Mouse (Mus musculus) lung, postnatal 10 days (tissue): ENCODE measurements around the gene Otx2.

Source experiments
- DNase-seq: peaks from one replicate; pipeline ENCODE4 v3.0.0; 2021

Gene Otx2

GRCm38 (mm10) chr14:48673541-48673940, at the start of gene Otx2:
Gene Otx2 (minus strand): TSS chr14:48673819.
- DNase-seq = no peak

GRCm38 (mm10) chr14:48722763-48723162, 49.1 kb upstream of the Otx2 start:
- no peak for DNase-seq

DNA sequence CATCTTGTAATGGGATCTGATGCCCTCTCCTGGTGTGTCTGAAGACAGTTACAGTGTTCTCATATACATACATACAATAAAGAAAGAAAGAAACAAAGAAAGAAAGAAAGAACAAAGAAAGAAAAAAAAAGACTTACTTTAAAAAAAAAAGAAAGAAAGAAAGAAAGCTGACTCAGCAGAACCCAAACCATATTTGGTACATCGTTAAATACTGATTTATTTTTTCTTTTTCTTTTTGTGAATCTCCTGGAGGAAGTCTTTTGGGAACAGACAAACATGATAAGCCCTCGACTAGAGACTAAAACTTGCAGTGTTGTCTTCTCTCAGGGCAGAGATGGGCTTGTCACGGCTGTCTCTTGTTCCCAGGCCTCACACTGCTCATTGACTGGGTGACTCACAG, 45.7 kb upstream of the Otx2 start:
- DNase-seq = no peak

GRCm38 (mm10) chr14:48717632-48718279, 44.1 kb upstream of the Otx2 start:
- DNase-seq = no peak

DNA sequence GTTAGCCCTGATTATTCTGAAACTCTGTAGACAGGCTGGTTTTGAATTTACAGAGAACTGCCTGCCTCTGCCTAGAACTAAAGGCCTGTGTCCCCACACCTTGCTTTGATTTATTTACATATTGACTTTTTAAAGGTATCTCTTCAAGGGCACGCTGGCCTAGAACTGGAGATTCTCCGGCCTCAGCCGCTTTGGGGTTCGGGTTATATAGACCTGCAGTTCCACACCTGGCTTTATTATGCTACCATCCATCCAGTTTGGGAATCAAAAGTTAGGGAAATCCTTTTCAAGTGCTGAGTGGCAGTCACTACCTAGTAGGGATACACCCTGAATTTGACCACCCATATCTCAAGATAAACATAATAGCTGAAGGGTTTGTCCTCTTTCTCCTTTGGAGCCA, 42.8 kb upstream of the Otx2 start:
- DNase-seq = no peak

DNA sequence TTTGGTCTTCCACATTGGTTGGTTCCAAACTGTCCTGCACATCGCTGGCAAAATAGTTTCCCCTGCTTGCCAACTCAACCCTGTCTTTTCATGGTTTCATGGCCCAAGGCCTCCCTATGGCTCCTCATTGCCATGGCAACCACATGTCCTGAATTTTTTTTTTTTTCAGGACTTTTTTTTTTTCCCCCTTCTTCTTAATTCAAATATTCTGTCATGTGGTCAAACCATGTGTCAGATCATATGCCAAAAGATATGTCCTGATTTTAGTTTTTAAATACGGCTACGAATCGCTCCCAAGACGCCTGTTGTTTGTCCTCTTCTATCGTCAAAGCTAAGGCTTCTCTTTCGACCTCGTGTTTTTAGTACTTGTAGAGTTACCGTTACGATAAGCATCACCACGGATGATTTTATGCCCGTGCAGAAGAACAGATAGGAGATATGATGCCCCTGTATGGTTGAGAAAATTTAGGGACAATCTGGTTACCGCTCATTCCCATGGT, 37.3 kb upstream of the Otx2 start:
- DNase-seq = no peak

DNA sequence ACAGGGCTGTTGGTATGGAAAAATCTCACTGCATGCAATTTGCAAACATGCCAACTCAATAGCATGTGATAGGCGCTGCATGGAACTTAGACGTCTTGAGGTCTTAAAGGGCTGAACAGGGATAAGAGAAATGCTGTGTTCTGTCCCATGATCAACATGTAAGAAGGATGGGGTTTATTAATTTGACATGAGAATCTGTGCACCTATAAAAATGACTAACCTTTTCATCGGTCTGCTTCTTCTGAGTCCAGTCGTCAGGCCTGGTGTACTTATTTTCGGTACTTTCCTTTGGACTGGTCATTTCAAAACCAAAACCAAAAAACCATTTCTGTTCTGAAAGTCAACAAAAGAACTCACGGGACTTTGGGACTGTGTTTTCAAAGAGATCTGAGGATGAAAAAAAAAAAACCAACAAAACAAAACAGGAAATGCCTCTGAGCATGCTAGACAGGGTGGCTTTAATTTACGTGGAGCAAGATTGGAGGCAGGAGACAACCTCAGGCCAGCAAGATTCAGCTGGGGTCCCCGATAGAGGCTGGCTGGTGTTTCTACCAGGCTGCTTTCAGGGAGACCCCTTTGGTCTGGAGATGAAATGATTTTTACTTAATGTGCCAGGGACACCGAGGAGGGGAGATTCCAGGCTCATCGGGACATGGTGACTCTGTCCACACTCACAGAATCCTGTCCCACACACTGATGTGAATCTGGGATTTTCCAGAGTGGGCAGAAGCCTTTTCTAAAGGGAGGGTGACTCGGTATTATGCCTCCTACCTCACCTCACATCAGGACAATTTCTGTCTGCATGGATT, 36.6 kb upstream of the Otx2 start:
- DNase-seq = no peak

DNA sequence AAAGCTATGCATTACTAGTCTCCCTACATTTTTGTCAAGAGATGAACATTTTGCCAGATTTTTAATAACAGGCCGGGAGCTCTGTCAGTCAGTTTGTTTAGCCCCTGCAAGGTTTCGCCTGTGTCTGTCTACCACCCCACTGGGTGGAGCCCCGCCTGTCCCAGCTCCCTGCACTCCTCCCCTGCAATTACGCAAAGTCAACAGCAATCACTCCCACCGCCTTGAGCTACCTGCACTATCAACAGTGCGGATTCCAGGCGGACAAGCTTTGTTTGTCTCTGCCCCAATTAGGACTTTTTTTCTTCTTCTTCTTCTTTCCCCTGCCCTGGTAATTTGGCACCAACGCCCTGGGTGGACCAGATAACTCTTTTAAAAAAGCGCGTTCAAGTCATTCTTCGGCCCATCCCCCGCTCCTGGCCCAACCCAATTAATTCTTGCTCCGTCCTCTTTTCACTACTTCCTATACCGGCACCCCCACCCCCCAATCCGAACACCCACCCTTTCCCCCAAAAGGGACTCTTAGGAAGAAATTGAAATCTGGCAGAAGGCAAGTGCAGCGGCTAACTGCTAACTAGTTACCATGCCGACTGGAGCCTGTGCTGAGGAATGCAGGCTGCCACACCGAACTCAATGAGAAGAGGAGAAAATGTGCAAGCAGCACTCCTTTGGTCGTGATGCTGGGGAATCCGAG, 35.9 kb upstream of the Otx2 start:
- no peak for DNase-seq

DNA sequence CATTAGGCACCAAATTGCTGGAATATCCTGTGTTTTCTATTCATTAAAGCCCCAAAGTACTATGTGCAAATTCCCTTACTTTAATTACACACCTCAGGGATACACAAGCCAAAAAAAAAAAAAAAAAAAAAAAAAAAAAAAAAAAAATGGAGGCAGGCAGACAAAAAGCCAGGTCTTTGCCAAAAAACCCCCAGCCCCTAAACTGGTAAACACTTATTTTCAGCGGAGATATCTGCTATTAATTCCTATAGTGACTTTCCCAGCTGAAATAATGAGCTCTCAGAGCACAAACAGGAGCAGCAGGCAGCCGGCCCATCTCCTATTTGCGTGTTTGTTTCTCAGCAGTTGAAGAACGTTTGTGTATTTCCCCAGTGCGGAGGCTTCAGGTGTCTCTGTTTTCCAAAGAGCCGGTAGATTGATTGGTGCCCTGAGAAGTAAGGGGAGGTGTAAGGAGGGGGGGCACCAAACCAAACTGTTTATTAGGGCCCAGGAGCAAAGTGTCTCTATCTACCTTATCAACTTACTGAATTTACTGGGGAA, 34.3 kb upstream of the Otx2 start:
- no peak for DNase-seq

DNA sequence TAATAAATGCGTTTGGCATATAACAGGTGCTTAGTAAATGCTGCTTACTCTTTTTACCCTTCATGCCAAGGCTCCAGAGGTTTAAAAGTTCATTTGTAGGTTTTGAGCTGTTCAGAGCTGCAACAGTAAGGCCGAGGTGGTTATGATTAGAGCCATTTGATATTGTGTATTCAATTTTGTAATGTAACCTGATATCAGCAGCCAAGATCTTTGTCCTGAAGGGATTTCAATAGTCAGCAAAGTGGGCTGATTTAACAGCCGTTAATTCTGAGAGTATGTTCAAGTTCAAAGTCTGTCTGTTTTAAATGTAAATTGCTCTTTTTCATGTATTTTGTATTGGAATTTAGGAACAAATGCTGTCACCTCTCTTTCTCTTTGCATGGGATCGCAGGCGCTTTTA, 33.8 kb upstream of the Otx2 start:
- DNase-seq = no peak

DNA sequence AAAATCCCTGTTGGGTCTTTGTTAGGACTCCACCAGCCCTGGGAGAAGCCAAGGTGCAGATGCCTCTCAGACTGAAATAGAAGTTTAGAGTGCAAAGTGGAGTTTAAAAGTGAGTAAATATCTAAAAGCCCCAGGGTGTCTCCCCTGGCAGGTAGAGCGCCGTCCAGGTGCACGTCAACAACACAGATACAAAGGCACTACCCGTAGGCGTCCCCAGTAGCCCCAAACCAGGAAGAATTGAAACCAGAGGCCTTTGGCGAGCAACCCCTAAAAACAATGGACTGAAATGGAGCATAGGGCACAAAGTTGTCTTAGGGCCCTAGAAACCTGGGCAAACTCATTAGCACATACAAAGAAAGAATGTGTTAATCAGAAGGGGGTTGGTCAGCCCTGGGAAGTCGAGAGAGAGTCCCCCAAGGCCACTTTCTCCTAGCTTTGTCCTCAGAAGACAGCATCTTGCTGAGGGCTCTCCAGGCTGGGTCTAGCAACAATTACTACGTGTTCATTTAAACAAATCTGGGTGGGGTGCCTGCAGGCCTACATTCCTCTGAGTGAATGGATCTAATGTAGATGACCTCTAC, 27.3 kb upstream of the Otx2 start:
- no peak for DNase-seq

DNA sequence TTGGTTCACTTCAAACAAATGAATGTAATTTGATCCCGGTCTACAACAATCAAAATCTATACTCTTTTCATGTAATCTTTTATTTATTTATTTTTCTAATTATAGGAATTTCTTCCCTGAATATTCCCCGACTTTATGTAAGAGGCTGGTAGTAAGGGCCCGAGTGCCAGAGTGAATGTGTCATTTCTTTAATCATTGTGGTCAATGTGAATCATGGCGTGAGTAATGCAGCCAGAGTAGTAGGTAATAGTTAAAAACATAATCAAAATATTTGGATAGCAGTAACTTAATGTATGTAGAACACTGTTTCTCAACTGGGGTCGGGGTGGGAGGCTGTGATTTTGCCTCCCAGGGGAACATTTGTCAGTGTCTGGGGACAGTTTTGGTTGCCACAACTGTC, 6.0 kb upstream of the Otx2 start:
- no peak for DNase-seq

GRCm38 (mm10) chr14:48678674-48679073, 5.1 kb upstream of the Otx2 start:
- DNase-seq = no peak

DNA sequence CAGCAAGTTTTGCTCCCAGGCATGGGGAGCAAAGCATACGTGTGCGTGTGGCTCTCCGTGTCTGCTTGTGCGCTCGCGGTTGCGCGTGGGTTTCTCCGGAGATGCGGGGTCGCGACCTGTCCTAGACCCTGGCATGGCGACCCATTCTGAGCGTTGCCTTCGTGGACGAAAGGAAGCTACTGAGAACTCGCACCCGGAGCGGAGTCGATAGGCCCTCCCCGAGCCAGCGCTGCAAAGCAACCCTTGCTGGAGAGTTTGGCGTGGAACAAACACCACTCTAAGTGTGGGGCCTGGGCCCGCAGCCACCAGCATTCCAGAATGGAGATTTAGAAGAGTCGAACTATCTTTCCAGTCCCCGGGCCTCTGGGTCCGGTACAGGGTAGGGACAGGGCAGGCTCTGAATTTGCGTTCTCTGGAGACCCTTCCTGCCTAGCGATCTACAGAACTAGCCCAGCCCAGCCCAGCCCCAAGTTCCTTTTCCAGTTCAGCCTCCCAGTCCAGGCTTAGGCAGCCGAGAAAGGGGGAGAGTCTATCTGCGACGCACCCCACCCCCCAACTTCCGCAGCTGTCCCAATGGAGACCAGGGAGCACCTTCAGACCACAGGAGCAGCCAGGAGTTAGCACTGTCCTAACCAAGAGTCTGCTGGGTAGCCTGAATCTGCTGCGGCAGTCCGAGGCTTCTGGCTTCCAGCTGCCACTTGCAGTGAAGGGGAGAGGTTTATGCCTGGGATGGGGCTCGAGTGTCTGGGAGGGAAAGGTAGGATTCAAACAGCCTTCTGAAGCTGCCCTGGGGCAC, 615 bp upstream of the Otx2 start:
- DNase-seq = no peak

- no peak for DNase-seq
Observed at GRCm38 (mm10) chr14:48672611-48673176, 925 bp downstream of the Otx2 start.

GRCm38 (mm10) chr14:48671480-48672240, 2.0 kb downstream of the Otx2 start:
- no peak for DNase-seq

GRCm38 (mm10) chr14:48670761-48671479, 2.7 kb downstream of the Otx2 start:
- DNase-seq = no peak

- no peak for DNase-seq
Observed at GRCm38 (mm10) chr14:48670258-48670630, 3.4 kb downstream of the Otx2 start.

- no peak for DNase-seq
Observed at GRCm38 (mm10) chr14:48669541-48670257, 3.9 kb downstream of the Otx2 start.
